In genomic region chrX:52320653-52321052, GRCm38 (mm10) we compare ENCODE assay signal across 20 mouse cellular contexts.
DNase-seq lines count a peak whose midpoint lies in the region; ATAC-seq and TF ChIP-seq lines count a peak whose summit lies in the region.
"Had no signal": no experiment of that assay in that cellular context is flagged by ENCODE, and none has a peak within 500 bp of the region (broad histone marks: within the 10 kb centered on the region; RNA-seq: fewer than 3 reads in every experiment).

No protein-coding gene starts in this region.

- H3K4me1 ChIP-seq in embryonic facial prominence, embryonic 14.5 days (ENCODE audit: control insufficient read depth, insufficient read depth, low read length): no peaks in the 10 kb centered on the region
- no peaks in the 10 kb centered on the region for H3K4me1 ChIP-seq in embryonic facial prominence, embryonic 10.5 days
- H3K4me1 ChIP-seq in lung, adult 2 months (ENCODE audit: control insufficient read depth, insufficient read depth, low read length): no peaks in the 10 kb centered on the region
- H3K4me1 ChIP-seq: forebrain, embryonic 15.5 days had no signal

- no peak for ATAC-seq in embryonic facial prominence, embryonic 14.5 days (ENCODE audit: low read depth)
- ATAC-seq in cerebellum, adult (ENCODE audit: insufficient number of reproducible peaks, low FRiP score, low TSS enrichment): no peak
- ATAC-seq: forebrain, embryonic 15.5 days; hindbrain, postnatal 0 days; liver, postnatal 0 days; Patski had no signal

- TF ChIP-seq POLR2A in lung, adult 2 months (IDR thresholded peaks at IDR 0.05; ENCODE audit: borderline replicate concordance, extremely low read depth, low read depth, low read length): no peak

- no peaks in the 10 kb centered on the region for H3K36me3 ChIP-seq in embryonic facial prominence, embryonic 14.5 days (ENCODE audit: control insufficient read depth, insufficient read depth, low read length)
- 0 out of 2 replicates have a peak, but pooled peaks cover 5% of the 10 kb centered on the region for H3K36me3 ChIP-seq in embryonic facial prominence, embryonic 10.5 days (replicated peaks)
- H3K36me3 ChIP-seq: forebrain, embryonic 15.5 days had no signal

- H3K4me3 ChIP-seq in embryonic facial prominence, embryonic 14.5 days (ENCODE audit: low read depth, low read length): no peak overlapping the region
- no peak overlapping the region for H3K4me3 ChIP-seq in embryonic facial prominence, embryonic 10.5 days
- no peak overlapping the region for H3K4me3 ChIP-seq in lung, adult 2 months (replicated peaks; ENCODE audit: extremely low read depth, low read depth, low read length)
- H3K4me3 ChIP-seq: forebrain, embryonic 15.5 days; megakaryocyte, embryonic 14.5 days had no signal

- no peak overlapping the region for H3K27ac ChIP-seq in embryonic facial prominence, embryonic 14.5 days (replicated peaks; ENCODE audit: low read depth, low read length)
- H3K27ac ChIP-seq in embryonic facial prominence, embryonic 10.5 days (replicated peaks): no peak overlapping the region
- H3K27ac ChIP-seq: forebrain, embryonic 15.5 days; hindbrain, postnatal 0 days had no signal

- WGBS in embryonic facial prominence, embryonic 14.5 days: 59% methylated on average over 4 of the region's 4 CpGs
- WGBS in embryonic facial prominence, embryonic 10.5 days: 66% methylated on average over 4 of the region's 4 CpGs
- 59% methylated on average over 4 of the region's 4 CpGs for WGBS in lung, adult 2 months

- TF ChIP-seq CTCF in lung, adult 2 months (IDR thresholded peaks at IDR 0.05; ENCODE audit: insufficient read depth, low read length): no peak

- no peaks in the 10 kb centered on the region for H3K9me3 ChIP-seq in embryonic facial prominence, embryonic 14.5 days (ENCODE audit: control insufficient read depth, low read length)
- H3K9me3 ChIP-seq in embryonic facial prominence, embryonic 10.5 days: no peaks in the 10 kb centered on the region
- H3K9me3 ChIP-seq: forebrain, embryonic 15.5 days; megakaryocyte, embryonic 14.5 days had no signal

- no peak overlapping the region for H3K4me2 ChIP-seq in embryonic facial prominence, embryonic 14.5 days (ENCODE audit: low read depth, low read length)
- H3K4me2 ChIP-seq: forebrain, embryonic 15.5 days had no signal

- H3K27me3 ChIP-seq in embryonic facial prominence, embryonic 14.5 days (replicated peaks; ENCODE audit: control insufficient read depth, insufficient read depth, low read length): 0 out of 2 replicates have a peak, but pooled peaks cover 2% of the 10 kb centered on the region
- H3K27me3 ChIP-seq in embryonic facial prominence, embryonic 10.5 days (replicated peaks; ENCODE audit: low read depth, poor library complexity, severe bottlenecking): peaks cover 18% of the 10 kb centered on the region; the same call in 1 of the 2 replicates
- H3K27me3 ChIP-seq: forebrain, embryonic 15.5 days had no signal

- H3K9ac ChIP-seq in embryonic facial prominence, embryonic 14.5 days (ENCODE audit: low read depth, low read length): no peak overlapping the region
- H3K9ac ChIP-seq: forebrain, embryonic 15.5 days; liver, postnatal 0 days had no signal

- DNase-seq in embryonic facial prominence, embryonic 14.5 days (ENCODE audit: low spot score): peak; percentile 22
- no peak for DNase-seq in embryonic facial prominence, embryonic 10.5 days (ENCODE audit: low spot score)
- peak; percentile 15 for DNase-seq in kidney, postnatal 10 days
- no peak for DNase-seq in kidney, adult 18-20 months
- peak; percentile 2 for DNase-seq in lung, adult 2 months
- peak; percentile 12 for DNase-seq in mesoderm, embryonic 11.5 days (ENCODE audit: low read depth, low spot score)
- DNase-seq in urinary bladder, adult 18-20 months (ENCODE audit: low spot score in 2 of 2): no peak
- DNase-seq: B cell, adult 2 months; cerebellum, adult 11 months; cerebellum, postnatal 14 days; kidney, adult 11 months; liver; liver, postnatal 0 days; right cerebral cortex, postnatal 4 days; thymus, postnatal 36 days had no signal

Comparison
In these comparisons a context has a peak if more than half of its experiments do, and no peak if none do; other contexts are left out.
1. DNase-seq: peak in embryonic facial prominence, embryonic 14.5 days (single experiment), kidney, postnatal 10 days (single experiment), lung, adult 2 months (single experiment) and mesoderm, embryonic 11.5 days (single experiment); none in embryonic facial prominence, embryonic 10.5 days (single experiment), kidney, adult 18-20 months (single experiment) and urinary bladder, adult 18-20 months (0 of 2).